Mouse (Mus musculus) T-helper 17 cell (primary cell): Measurements from ENCODE around the gene Sh2d6.
"Not testable (repeated sequence)": the region's sequence is repeated elsewhere in the genome, so short reads cannot be mapped to it uniquely, and the experiment has no call there.

ENCODE experiments used
- in situ Hi-C, 2 experiments: fragments of 300-600 bp; cut with MboI, MseI; formaldehyde crosslinking; loops; 1 replicate in 1 of 2; 2 replicates in 1 of 2; pipeline ENCODE4 v1.15.1; 2025; ENCODE audit warnings: high pct_unique_total_duplicates in 2 of 2

The Sh2d6 gene

GRCm38 (mm10) chr6:72508596-72508995, 12.9 kb downstream of the Sh2d6 start:
- in situ Hi-C loops: no loop called here

GRCm38 (mm10) chr6:72506104-72506503, 15.4 kb downstream of the Sh2d6 start:
- in situ Hi-C loops: no loop called here

- in situ Hi-C loops: no loop called here
Measured at GRCm38 (mm10) chr6:72503939-72504338, 17.6 kb downstream of the Sh2d6 start.

GRCm38 (mm10) chr6:72503309-72503708, 18.2 kb downstream of the Sh2d6 start:
- in situ Hi-C loops: no loop called here

GRCm38 (mm10) chr6:72498950-72499349, 22.6 kb downstream of the Sh2d6 start:
- in situ Hi-C loops: no loop called here

GRCm38 (mm10) chr6:72492892-72493291, 28.6 kb downstream of the Sh2d6 start:
- in situ Hi-C loops: no loop called here

GRCm38 (mm10) chr6:72491151-72491550, 30.4 kb downstream of the Sh2d6 start:
- in situ Hi-C loops: no loop called here

GRCm38 (mm10) chr6:72489534-72489933, 32.0 kb downstream of the Sh2d6 start:
- in situ Hi-C loops: no loop called here

GRCm38 (mm10) chr6:72488850-72489249, 32.7 kb downstream of the Sh2d6 start:
- in situ Hi-C loops: no loop called here

GRCm38 (mm10) chr6:72487282-72487681, 34.2 kb downstream of the Sh2d6 start:
- in situ Hi-C loops: no loop called here

- in situ Hi-C loops: no loop called here
Measured at GRCm38 (mm10) chr6:72486307-72486706, 35.2 kb downstream of the Sh2d6 start.

GRCm38 (mm10) chr6:72484887-72485286, 36.6 kb downstream of the Sh2d6 start:
- in situ Hi-C loops: no loop called here

GRCm38 (mm10) chr6:72482156-72482555, 39.4 kb downstream of the Sh2d6 start:
- in situ Hi-C loops: no loop called here

GRCm38 (mm10) chr6:72480422-72480702, 41.1 kb downstream of the Sh2d6 start:
- in situ Hi-C loops: no loop called here

- in situ Hi-C loops: no loop called here
Measured at GRCm38 (mm10) chr6:72479645-72480421, 41.7 kb downstream of the Sh2d6 start.

- in situ Hi-C loops: not testable (repeated sequence)
Measured at GRCm38 (mm10) chr6:72478691-72479090, 42.8 kb downstream of the Sh2d6 start.

- in situ Hi-C loops: no loop called here
Measured at GRCm38 (mm10) chr6:72477621-72478020, 43.9 kb downstream of the Sh2d6 start.

GRCm38 (mm10) chr6:72476836-72477235, 44.7 kb downstream of the Sh2d6 start:
- in situ Hi-C loops: no loop called here

GRCm38 (mm10) chr6:72475221-72475985, 46.1 kb downstream of the Sh2d6 start:
- in situ Hi-C loops: no loop called here

GRCm38 (mm10) chr6:72473264-72474041, 48.1 kb downstream of the Sh2d6 start:
- in situ Hi-C loops: no loop called here

GRCm38 (mm10) chr6:72466171-72466570, 55.3 kb downstream of the Sh2d6 start:
- in situ Hi-C loops: no loop called here
